Mouse (Mus musculus) embryonic facial prominence, embryonic 12.5 days (tissue): Measurements from ENCODE around the gene Kcnq4. TPM values are rescaled to one million over a fixed set of nuclear protein-coding genes. Genes with fewer than 3 reads are reported as not detected.

Experiments
- ATAC-seq: fragments of 200-750 bp; cut with Nextera tagmentation; 2 replicates; pipeline ENCODE4 v1.8.0; 2017; ENCODE audit not compliant: insufficient number of reproducible peaks, insufficient read depth, low FRiP score, low TSS enrichment
- H3K27ac ChIP-seq: fragments of 300-500 bp; sonication (generic); 2 replicates; pipeline ENCODE4 v1.5.1; 2016; ENCODE audit warnings: mild to moderate bottlenecking
- H3K27me3 ChIP-seq: fragments of 300-500 bp; sonication (generic); 2 replicates; pipeline ENCODE4 v1.6.1; 2016; ENCODE audit warnings: mild to moderate bottlenecking, moderate library complexity
- H3K36me3 ChIP-seq: fragments of 300-500 bp; sonication (generic); 2 replicates; pipeline ENCODE4 v1.6.1; 2016; ENCODE audit warnings: mild to moderate bottlenecking
- H3K4me1 ChIP-seq: fragments of 300-500 bp; sonication (generic); 2 replicates; pipeline ENCODE4 v1.6.1; 2016
- H3K4me2 ChIP-seq: fragments of 300-500 bp; sonication (generic); replicated peaks from 2 replicates; pipeline ENCODE4 v1.6.1; 2016; ENCODE audit warnings: mild to moderate bottlenecking, moderate library complexity
- H3K4me3 ChIP-seq: fragments of 300-500 bp; sonication (generic); 2 replicates; pipeline ENCODE4 v1.5.1; 2016; ENCODE audit warnings: mild to moderate bottlenecking
- H3K9ac ChIP-seq: fragments of 300-500 bp; sonication (generic); 2 replicates; pipeline ENCODE4 v1.6.1; 2016; ENCODE audit warnings: mild to moderate bottlenecking, moderate library complexity
- H3K9me3 ChIP-seq: fragments of 300-500 bp; sonication (generic); 2 replicates; pipeline ENCODE4 v1.6.1; 2016; ENCODE audit warnings: mild to moderate bottlenecking, moderate library complexity
- WGBS: fragments of 180-500 bp; shearing (Covaris S2); methylation state at CpG from one replicate; pipeline ENCODE4 v1.1.7; 2016; 5-methylcytosine and 5-hydroxymethylcytosine counted together
- polyA plus RNA-seq: library from polyadenylated mRNA; unstranded; fragments of >200 nt; fragmentation: Nextera tagmentation; extraction: Ambion mirVana; gene quantifications from 2 replicates; pipeline ENCODE4 v1.2.1, GENCODE M21; 2016

Kcnq4 gene
- polyA plus RNA-seq, 1 experiment from 2014 or later = 6.9 TPM

- Histone ChIP-seq H3K4me1 (peaks cover 8% of the 10 kb centered on the region; the same call in 1 of the 2 replicates), H3K27ac (no peak overlapping the region), H3K27me3 (0 out of 2 replicates have a peak, but pooled peaks cover 4% of the 10 kb centered on the region), H3K36me3 (no peaks in the 10 kb centered on the region), H3K4me2 (no peak overlapping the region), H3K4me3 (no peak overlapping the region), H3K9ac (no peak overlapping the region), H3K9me3 (no peaks in the 10 kb centered on the region)
- ATAC-seq = no peak
- WGBS = 10% methylated on average over 5 of the region's 5 CpGs
These were observed 29.3 kb downstream of the Kcnq4 start for GRCm38 (mm10) chr4:120719152-120719551.

- Histone ChIP-seq H3K36me3 (no peaks in the 10 kb centered on the region), H3K4me3 (no peak overlapping the region), H3K4me1 (peaks cover 8% of the 10 kb centered on the region; the same call in 1 of the 2 replicates), H3K9me3 (no peaks in the 10 kb centered on the region), H3K9ac (no peak overlapping the region), H3K27ac (no peak overlapping the region), H3K27me3 (0 out of 2 replicates have a peak, but pooled peaks cover 4% of the 10 kb centered on the region), H3K4me2 (no peak overlapping the region)
- no peak for ATAC-seq
- 70% methylated on average over 8 of the region's 8 CpGs for WGBS
These were observed 30.8 kb downstream of the Kcnq4 start for GRCm38 (mm10) chr4:120717591-120717990.

- Histone ChIP-seq H3K27me3 (0 out of 2 replicates have a peak, but pooled peaks cover 4% of the 10 kb centered on the region), H3K4me3 (peak overlapping the region; percentile 39), H3K9me3 (no peaks in the 10 kb centered on the region), H3K9ac (peak overlapping the region; percentile 35; the same call in 1 of the 2 replicates), H3K4me2 (peak overlapping the region; percentile 70), H3K36me3 (no peaks in the 10 kb centered on the region), H3K4me1 (peaks cover 8% of the 10 kb centered on the region; the same call in 1 of the 2 replicates), H3K27ac (no peak overlapping the region)
- WGBS = 19% methylated on average over 12 of the region's 12 CpGs
- ATAC-seq = no peak
These were observed 31.6 kb downstream of the Kcnq4 start for GRCm38 (mm10) chr4:120716765-120717164.

- Histone ChIP-seq H3K27ac (no peak overlapping the region), H3K9ac (peak overlapping the region; percentile 35; the same call in 1 of the 2 replicates), H3K4me1 (peaks cover 8% of the 10 kb centered on the region; the same call in 1 of the 2 replicates), H3K9me3 (no peaks in the 10 kb centered on the region), H3K27me3 (0 out of 2 replicates have a peak, but pooled peaks cover 5% of the 10 kb centered on the region), H3K4me2 (peak overlapping the region; percentile 70), H3K4me3 (peak overlapping the region; percentile 39), H3K36me3 (no peaks in the 10 kb centered on the region)
- WGBS = under 1% methylated on average over 12 of the region's 12 CpGs
- peak; percentile 78 for ATAC-seq
These were observed 32.3 kb downstream of the Kcnq4 start for GRCm38 (mm10) chr4:120716141-120716571.

GRCm38 (mm10) chr4:120713856-120714497, 34.4 kb downstream of the Kcnq4 start:
- H3K27me3 ChIP-seq = 0 out of 2 replicates have a peak, but pooled peaks cover 7% of the 10 kb centered on the region
- H3K9me3 ChIP-seq = no peaks in the 10 kb centered on the region
- no peak overlapping the region for H3K4me2 ChIP-seq
- peaks cover 8% of the 10 kb centered on the region; the same call in 1 of the 2 replicates for H3K4me1 ChIP-seq
- 92% methylated on average over 6 of the region's 6 CpGs for WGBS
- no peak overlapping the region for H3K4me3 ChIP-seq
- no peak overlapping the region for H3K9ac ChIP-seq
- no peak overlapping the region for H3K27ac ChIP-seq
- no peaks in the 10 kb centered on the region for H3K36me3 ChIP-seq
- no peak for ATAC-seq

- Histone ChIP-seq H3K36me3 (no peaks in the 10 kb centered on the region), H3K9me3 (no peaks in the 10 kb centered on the region), H3K9ac (no peak overlapping the region), H3K4me2 (no peak overlapping the region), H3K27ac (no peak overlapping the region), H3K27me3 (0 out of 2 replicates have a peak, but pooled peaks cover 7% of the 10 kb centered on the region), H3K4me1 (peaks cover 8% of the 10 kb centered on the region; the same call in 1 of the 2 replicates), H3K4me3 (no peak overlapping the region)
- WGBS = 91% methylated on average over 6 of the region's 6 CpGs
- ATAC-seq = no peak
These were observed 35.4 kb downstream of the Kcnq4 start for GRCm38 (mm10) chr4:120713021-120713420.

GRCm38 (mm10) chr4:120712236-120712635, 36.2 kb downstream of the Kcnq4 start:
- no peaks in the 10 kb centered on the region for H3K9me3 ChIP-seq
- no peak overlapping the region for H3K4me2 ChIP-seq
- no peak overlapping the region; the same call in 1 of the 2 replicates for H3K9ac ChIP-seq
- H3K4me1 ChIP-seq = peaks cover 8% of the 10 kb centered on the region; the same call in 1 of the 2 replicates
- WGBS = 75% methylated on average over 12 of the region's 12 CpGs
- ATAC-seq = no peak
- no peaks in the 10 kb centered on the region for H3K36me3 ChIP-seq
- 0 out of 2 replicates have a peak, but pooled peaks cover 5% of the 10 kb centered on the region for H3K27me3 ChIP-seq
- H3K27ac ChIP-seq = no peak overlapping the region
- H3K4me3 ChIP-seq = no peak overlapping the region

- H3K36me3 ChIP-seq = peaks cover 4% of the 10 kb centered on the region; the same call in 1 of the 2 replicates
- H3K4me3 ChIP-seq = no peak overlapping the region
- peaks cover 26% of the 10 kb centered on the region for H3K27me3 ChIP-seq
- H3K9ac ChIP-seq = no peak overlapping the region
- no peak overlapping the region for H3K4me2 ChIP-seq
- no peak overlapping the region for H3K27ac ChIP-seq
- H3K9me3 ChIP-seq = no peaks in the 10 kb centered on the region
- 81% methylated on average over 2 of the region's 2 CpGs for WGBS
- peaks cover 4% of the 10 kb centered on the region; the same call in 1 of the 2 replicates for H3K4me1 ChIP-seq
- ATAC-seq = no peak
These were observed 45.9 kb downstream of the Kcnq4 start for GRCm38 (mm10) chr4:120702511-120702910.

GRCm38 (mm10) chr4:120702056-120702455, 46.4 kb downstream of the Kcnq4 start:
- no peak overlapping the region for H3K4me3 ChIP-seq
- H3K27me3 ChIP-seq = peaks cover 31% of the 10 kb centered on the region

GRCm38 (mm10) chr4:120701180-120701579, 47.2 kb downstream of the Kcnq4 start:
- 81% methylated on average over 3 of the region's 3 CpGs for WGBS
- H3K4me3 ChIP-seq = no peak overlapping the region
- ATAC-seq = no peak
- peaks cover 32% of the 10 kb centered on the region for H3K27me3 ChIP-seq
- H3K4me1 ChIP-seq = peaks cover 4% of the 10 kb centered on the region; the same call in 1 of the 2 replicates
- H3K27ac ChIP-seq = no peak overlapping the region
- H3K36me3 ChIP-seq = peaks cover 4% of the 10 kb centered on the region; the same call in 1 of the 2 replicates
- no peaks in the 10 kb centered on the region for H3K9me3 ChIP-seq
- H3K9ac ChIP-seq = no peak overlapping the region
- no peak overlapping the region for H3K4me2 ChIP-seq

More at GRCm38 (mm10) chr4:120702056-120702455, 46.4 kb downstream of the Kcnq4 start:
- H3K27ac ChIP-seq = no peak overlapping the region
- no peak overlapping the region for H3K4me2 ChIP-seq
- H3K4me1 ChIP-seq = peaks cover 4% of the 10 kb centered on the region; the same call in 1 of the 2 replicates
- no peak overlapping the region for H3K9ac ChIP-seq
- peaks cover 4% of the 10 kb centered on the region; the same call in 1 of the 2 replicates for H3K36me3 ChIP-seq
- ATAC-seq = no peak
- 89% methylated on average over 8 of the region's 8 CpGs for WGBS
- no peaks in the 10 kb centered on the region for H3K9me3 ChIP-seq

GRCm38 (mm10) chr4:120697799-120698484, 50.5 kb downstream of the Kcnq4 start:
- ATAC-seq = no peak
- Histone ChIP-seq H3K4me2 (peak overlapping the region; percentile 31), H3K4me3 (no peak overlapping the region), H3K9ac (no peak overlapping the region), H3K9me3 (no peaks in the 10 kb centered on the region), H3K36me3 (peaks cover 4% of the 10 kb centered on the region; the same call in 1 of the 2 replicates), H3K27me3 (peaks cover 32% of the 10 kb centered on the region), H3K27ac (no peak overlapping the region), H3K4me1 (peaks cover 4% of the 10 kb centered on the region; the same call in 1 of the 2 replicates)
- WGBS = 19% methylated on average over 34 of the region's 35 CpGs
